Mouse (Mus musculus): ENCODE data around the gene Ugt1a1.
A peak's percentile ranks its signal among the peaks of the same experiment; 100 is the strongest.
"Not testable (repeated sequence)": the region's sequence is repeated elsewhere in the genome, so short reads cannot be mapped to it uniquely, and the experiment has no call there.

The Ugt1a1 gene

DNA sequence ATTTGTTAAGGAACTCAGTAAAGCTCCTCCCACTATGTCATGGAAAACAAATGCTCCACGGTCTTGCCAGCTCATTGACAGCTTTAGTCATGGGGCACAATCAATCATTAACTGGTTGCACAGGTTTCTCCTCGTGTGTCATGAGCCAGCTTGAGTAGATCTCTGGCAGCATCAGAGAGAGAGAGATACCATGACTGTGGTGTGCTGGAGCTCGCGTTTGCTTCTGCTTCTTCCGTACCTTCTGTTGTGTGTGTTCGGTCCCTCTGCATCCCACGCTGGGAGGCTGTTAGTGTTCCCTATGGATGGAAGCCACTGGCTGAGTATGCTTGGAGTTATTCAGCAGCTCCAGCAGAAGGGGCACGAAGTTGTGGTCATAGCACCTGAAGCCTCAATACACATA lies at the start of gene Ugt1a1:
Ugt1a1 (plus strand) TSS at position 148 of the 400 bp plus-strand sequence.
- no peak for DNase-seq

DNA sequence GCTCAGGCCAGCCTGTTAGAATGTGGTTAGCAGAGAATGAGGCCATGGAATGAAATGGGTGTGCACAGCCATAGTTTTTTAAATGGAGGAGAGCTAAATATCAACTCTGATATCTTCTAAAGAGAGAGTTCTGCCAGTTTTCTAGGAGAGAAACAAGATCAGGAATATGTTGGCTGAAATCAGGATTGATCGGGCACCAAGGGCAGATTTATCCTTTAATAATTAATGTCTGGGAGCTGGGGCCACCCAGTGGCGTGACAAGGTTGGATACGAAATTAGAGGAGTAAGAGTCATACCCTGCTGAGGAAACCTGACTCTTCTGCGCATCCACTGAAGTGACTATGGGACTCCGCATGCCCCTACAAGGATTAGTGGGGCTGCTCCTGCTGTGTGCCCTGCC lies 46.0 kb upstream of the Ugt1a1 start, which contains the start of gene Ugt1a5:
Ugt1a5 (plus strand) TSS at position 302 of the 400 bp plus-strand sequence.
- DNase-seq: no peak

DNA sequence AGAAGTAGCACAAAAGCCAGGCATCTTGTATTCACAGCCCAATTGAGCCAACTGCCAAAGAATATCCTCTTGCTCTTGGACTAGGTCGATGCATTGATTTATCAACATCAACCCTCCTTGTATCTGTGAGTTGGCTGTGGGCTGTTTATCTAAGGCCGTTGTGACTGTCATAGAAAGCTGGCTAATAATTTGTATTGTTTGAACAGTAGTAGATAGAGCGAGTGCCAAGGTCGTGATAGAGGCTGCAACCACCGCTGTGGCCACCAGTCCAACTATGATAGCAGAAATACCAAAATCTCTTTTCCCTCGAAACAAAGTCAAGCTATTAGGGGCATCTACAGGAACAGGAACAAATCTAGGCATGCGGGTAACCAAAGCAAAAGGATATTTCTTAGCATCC lies 39.6 kb upstream of the Ugt1a1 start:
- not testable (repeated sequence) for DNase-seq

DNA sequence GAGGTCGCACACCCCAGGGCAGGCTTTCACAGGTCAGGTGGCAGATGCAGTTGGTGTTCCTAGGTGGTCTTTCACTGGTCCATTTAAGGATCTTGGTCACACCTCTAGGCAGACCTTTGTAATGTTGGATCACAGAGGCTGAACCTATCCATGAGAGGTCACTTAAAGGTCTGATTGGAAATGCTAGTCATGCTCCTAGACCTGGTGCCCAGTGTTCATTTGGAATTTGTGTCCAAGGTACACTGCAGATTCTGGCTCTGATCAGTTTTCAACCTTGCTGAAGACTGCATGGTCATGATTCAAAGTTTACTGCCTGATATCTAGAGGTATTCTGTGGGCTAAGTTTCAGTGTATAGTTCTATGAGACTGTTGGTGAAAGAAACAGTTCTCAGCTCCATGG lies 32.1 kb upstream of the Ugt1a1 start:
- no peak for DNase-seq

DNA sequence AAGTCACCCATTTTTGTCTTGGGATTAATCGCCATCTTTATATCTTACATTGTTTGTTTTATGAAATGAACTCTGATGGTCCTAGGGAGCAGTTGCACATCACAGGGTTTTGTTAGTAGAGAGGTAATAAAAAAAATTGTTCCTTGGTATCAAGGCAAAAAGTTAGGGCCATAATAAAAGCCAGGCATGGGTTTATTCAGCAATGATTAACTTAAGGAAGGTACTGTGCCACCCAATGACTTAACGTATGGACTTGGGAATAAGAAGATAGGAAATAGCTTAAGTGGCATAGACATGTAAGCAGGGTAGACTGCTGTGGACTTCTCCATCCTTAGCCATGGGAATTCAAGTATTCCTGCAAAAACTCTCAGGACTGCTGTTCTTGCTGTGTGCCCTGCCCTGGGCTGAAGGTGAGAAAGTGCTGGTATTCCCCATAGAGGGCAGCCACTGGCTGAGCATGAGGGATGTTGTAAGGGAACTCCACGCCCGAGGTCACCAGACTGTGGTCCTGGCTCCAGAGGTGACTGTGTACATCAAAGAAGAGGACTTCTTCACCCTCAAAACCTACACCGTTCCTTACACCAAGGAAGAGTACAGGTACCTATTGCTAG lies 25.3 kb upstream of the Ugt1a1 start:
- no peak for DNase-seq

DNA sequence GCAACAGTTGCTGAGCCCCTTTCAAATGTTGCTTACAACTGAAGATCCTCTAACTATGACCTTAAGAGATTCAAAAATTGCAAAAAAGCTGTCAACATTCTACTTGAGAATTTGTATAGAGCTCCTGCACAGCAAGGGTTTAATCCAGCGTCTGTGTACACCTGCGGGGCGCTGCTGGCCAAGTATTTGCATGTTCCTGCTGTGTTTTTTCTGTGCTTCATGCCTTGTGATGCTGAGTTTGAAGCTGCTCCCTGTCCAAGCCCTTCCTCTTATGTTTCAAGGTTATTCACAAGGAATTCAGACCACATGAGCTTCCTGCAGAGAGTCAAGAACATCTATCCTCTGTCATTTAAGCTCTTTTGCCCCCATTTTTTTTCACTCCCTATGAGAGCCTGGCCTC lies 19.6 kb upstream of the Ugt1a1 start:
- no peak for DNase-seq

DNA sequence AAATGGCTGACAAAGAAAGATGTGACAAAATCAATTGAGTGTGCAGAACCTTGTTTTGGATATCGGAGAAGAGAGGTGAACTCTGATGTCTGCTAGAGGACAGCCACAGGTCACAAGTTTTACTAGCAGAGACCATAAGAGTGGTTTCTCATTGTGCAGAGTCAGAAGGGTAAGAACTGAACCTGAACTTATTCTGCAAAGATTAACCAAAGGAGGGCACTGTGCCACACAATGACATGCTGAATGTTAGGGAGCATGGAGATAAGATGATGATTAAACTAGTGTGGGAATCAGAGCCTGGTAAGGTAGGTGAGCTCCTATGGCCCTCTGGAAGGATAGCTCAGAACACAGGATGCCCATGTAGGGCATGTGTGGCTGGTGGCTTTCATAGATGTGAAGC lies 16.1 kb upstream of the Ugt1a1 start:
- no peak for DNase-seq

DNA sequence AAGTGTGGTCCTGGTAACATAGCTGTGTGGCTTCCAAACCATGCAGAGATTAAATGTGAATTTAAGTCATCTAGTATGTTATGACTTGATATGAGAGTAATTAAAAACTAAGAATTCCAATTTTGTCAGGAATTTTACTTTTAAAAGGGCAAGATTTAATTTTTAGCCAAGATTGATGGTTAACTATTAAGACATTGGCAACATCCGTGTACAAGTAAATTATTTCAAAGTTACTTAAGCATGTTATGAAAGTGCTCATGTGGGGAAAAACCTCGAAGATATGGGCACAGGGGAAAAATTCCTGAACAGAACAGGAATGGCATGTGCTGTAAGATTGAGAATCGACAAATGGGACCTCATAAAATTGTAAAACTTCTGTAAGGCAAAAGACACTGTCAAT lies 14.3 kb upstream of the Ugt1a1 start:
- DNase-seq: no peak

DNA sequence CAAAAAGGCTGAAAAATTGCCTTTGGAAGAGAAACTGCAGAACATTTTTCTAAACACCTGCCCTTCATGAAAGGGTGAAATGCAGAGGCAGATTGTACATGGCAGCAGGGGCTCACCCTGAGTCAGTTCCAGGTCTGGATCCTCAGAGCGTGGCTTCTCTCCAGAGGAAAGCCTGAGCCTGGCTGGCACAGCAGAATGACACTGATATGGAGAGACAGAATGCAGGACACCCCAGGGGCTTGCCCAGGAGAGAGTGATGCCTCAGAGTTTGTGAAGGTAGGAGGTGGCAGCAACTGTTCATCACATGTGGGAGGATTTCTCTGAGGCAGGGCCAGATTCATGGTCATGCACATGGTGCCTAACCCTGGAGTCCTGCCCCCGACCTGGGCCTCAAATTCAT lies 11.8 kb upstream of the Ugt1a1 start:
- no peak for DNase-seq

DNA sequence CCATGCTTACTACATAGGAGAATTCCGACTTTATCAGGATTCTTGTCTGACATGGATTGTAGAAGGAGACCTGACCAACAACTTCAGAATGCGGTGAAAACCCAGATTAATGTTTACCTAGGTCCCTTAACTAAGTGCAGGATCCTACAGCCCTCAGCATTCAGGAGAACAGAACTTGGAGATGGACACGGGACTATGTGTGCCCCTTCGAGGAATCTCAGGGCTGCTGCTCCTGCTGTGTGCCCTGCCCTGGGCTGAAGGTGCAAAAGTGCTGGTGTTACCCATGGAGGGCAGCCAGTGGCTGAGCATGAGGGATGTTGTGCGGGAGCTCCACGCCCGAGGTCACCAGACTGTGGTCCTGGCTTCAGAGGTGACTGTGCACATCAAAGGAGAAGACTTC lies 11.3 kb upstream of the Ugt1a1 start, which contains the start of gene Ugt1a2:
Ugt1a2 (plus strand) TSS at position 146 of the 400 bp plus-strand sequence.
- no peak for DNase-seq

DNA sequence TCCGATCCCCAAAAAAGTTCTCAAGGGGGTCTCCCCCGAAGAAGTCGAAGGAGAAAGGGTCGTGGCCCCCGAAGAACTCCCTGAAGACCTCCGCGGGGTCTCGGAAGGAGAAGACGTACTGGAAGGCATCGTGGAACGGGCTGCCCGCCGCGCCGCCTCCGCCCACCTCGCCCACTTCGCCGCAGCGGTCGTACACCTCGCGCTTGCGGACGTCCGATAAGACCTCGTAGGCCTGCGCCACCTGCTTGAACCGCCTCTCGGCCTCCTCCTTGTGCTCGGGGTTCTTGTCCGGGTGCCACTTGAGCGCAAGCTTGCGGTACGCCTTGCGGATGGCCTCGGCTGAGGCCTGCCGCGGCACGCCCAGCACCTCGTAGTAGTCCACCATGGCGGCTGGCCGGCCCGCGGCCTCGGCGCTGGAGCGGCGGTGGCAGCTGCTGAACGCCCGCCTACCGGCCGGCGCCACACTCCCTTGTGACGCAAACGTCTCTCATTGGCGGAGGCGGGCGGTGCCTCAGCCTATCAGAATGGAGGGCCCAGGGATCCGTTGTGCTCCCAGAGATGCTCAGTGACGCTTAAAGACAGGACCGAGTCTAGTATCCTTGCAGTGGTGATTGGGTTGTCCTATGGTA lies 6.4 kb upstream of the Ugt1a1 start, which contains the start of gene Dnajb3:
Dnajb3 (minus strand) TSS at position 489 of the 629 bp plus-strand sequence.
- peak; percentile 89 for DNase-seq

DNA sequence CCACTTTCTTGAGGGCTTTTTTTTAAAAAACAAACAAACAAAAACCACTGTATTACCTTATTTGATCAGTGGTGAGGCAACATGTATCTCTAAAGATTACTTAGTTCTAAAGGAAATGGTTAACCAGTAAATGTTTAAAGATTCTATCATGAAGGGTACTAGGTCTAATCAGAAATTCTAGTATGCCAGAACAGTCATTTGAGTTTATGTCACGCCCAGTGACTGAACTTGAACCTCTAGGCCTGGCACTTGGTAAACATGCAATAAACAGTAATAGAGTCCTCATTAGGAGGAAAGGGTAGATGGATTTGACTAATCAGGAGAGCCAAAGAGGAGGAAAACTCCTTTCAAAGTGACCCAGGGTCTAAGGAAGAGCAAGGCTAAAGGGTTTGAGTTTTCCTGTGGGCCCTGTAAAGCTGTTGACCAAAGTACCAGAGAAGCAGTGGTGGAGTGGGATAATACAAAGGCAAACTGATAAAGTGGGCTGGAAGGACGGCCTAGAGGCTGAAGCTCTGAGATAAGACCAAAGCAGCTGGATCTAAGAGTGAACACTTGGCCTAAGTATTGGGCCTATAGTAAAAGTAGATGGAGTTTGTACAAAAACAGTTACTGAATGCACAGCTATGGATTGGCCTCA lies 4.8 kb upstream of the Ugt1a1 start:
- no peak for DNase-seq

DNA sequence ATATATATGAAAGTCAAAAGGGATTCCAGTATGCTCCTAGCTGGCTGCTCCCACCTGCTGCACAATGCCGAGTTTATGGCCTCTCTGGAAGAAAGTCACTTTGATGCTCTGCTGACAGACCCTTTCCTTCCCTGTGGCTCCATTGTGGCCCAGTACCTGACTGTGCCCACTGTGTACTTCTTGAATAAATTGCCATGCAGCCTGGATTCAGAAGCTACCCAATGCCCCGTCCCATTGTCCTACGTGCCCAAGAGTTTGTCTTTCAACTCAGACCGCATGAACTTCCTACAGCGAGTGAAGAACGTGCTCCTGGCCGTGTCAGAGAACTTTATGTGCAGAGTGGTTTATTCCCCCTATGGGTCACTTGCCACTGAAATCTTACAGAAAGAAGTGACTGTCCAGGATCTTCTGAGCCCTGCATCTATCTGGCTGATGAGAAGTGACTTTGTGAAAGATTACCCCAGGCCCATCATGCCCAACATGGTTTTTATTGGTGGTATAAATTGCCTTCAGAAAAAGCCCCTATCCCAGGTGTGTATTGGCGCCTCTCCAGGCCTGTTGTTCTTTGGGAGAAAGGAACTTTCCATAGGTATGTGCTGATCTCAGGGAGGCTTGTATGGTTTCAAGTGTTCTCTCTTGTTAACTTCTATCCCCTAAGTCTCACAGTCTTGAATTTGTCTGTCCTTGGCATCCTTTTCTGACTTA lies 734 bp downstream of the Ugt1a1 start:
- no peak for DNase-seq

DNA sequence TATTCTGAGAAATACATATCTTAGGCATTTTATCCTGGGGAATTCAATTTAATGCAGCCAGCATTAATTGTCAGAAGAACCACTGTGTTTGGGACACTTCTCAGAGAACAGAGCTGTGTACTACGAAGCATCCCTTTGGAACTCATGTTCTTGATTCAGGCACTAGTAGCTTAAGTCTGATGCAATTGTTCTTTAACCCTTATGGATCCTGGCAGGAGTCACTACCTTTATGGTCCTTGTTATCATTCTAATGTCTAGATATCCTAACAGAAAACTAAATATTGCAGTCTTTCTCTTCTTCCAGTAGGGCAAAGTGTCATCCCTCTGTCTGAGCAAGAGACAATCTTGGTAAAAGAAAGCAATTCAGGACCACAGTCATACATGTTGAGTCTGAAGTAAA lies 1.3 kb downstream of the Ugt1a1 start:
- DNase-seq: no peak

DNA sequence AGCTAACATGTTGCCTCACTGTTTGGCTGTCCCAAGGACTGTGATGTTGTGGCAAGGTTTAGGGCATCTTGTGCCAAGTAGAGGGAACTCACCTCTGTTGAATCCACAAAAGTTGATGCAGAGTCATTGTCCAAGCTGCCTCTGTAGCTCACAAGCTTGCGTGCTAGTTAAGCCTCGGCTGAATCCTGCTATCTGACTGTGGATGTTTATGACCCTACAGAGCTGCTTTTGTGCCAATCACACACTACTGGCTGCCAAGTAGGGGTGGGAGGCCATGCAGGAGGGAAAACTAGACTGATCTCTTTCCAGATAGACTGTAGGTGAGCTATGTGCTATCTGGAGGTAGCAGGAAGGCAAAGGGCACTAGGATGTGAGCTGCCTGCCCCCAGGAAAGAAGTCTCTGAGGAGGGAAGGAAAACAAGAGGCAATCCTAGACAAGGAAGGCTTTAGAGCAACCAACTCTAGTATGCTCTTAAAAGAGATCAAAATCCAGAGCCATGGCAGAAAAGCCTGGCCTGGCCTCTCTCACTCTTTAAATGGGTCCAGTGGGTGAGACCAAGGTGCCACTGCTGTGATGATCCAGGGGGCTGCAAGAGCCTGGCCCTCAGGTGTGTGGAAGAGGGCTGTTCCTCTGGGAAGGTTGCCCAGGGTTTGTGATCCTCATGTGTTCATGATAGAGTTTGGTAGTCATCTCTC lies 2.2 kb downstream of the Ugt1a1 start:
- DNase-seq: no peak

DNA sequence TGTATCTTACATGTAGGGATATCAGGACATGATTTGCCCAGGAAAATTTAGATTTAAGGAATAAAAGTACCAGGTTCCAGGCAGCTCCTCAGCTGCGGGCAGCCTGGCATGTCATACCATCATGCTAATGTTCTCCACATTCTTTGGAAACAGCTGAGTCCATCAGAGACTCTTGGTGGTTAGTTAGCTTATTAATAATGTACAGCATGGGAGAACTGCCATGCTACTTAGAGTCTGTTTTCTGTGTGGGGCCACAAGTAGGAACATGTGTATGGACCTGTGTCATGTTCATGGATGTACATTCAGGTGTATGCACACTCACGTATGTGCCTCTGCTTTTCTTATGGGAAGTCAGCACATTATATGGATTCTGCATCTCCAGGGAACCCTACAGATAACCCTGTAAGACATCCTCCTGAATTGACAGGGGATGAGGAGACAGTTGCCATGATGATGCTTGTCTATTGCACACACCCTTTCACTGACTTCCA lies 2.7 kb downstream of the Ugt1a1 start:
- DNase-seq: no peak

DNA sequence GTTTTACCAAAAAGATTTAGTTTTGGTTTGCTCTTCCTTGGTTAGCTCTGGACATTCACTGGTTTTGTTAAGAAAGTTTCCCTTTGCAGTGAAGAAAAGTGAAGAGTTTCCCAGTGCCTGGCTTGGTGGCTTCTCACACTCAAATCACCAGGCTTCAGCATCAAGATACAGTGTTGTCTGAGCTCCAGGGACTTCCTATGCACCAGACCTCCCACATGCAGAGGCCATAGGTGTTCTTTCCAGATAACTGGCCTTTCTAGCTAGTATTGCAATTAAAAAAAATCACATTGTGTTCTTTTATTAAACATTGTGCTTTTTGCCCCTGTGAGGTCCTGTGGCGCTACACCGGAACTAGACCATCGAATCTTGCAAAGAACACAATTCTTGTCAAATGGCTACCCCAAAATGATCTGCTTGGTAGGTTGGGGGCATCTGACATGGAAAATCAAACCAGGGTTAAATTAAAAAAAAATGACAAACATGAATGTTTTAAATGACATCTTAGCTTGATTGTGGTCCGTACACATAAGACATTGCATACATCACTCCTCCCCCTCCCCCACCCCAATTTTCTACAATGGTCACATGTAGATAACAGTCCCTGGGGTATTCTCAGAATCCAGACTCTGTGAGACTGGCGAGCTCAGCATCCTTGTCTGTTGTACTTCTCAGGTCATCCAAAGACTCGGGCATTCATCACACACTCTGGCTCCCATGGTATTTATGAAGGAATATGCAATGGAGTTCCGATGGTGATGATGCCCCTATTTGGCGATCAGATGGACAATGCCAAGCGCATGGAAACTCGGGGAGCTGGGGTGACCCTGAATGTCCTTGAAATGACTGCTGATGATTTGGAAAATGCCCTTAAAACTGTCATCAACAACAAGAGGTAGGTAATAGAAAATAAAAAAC lies 4.0 kb downstream of the Ugt1a1 start:
- DNase-seq: no peak

DNA sequence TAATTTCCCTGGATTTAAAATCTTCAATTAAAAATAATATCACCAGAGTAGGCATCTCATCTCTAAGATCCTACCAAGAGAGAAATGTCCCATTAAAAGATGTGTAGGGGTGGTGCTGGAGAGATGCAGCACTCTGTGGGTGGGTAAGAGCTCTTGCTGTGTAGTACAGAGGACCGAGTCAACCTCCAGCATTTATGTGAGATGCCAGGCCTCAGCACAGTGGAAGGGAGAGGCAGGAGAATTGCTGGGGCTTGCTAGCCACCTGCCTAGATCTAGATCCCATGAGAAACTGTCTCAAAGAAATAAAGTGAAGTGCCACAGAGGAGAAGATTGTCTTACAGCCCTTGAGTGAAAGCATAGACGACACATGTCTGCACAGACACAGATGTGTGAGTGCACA lies 4.8 kb downstream of the Ugt1a1 start:
- DNase-seq: no peak

DNA sequence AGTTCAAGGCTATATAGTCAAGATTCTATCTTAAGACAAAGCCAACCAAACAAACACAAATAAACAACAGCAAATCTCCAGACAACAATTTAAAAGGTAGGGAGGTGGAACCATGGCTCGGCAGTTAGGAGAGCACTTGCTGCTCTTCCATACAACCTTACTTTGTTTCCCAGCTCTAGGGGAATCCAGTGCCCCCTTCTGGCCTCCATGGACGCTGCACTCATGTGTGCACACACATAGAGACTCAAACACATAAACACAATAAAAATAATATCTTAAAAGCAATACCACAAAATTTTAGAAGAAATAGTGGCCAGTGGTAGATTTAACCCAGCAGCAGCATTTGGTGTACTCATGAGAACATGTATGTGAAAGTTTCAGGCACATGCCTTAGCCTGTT lies 5.4 kb downstream of the Ugt1a1 start:
- no peak for DNase-seq

DNA sequence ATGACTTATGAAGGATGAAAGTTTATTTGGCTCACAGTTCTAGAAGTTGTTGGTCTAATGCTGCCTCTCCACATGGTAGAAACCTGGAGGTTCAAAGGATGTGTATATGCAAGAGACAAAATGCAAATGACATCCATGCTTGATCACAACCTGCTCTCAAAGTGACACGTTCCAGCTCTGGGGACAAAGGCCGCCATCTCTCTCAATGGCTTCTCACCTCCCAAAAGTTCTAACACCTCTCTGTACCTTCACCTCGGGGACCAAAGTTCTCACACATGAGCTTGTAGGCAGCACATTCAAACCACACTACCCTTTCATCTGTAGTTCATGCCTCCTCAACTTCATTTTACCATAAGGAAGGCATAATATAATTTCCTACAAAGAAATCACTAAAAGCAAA lies 5.8 kb downstream of the Ugt1a1 start:
- DNase-seq: no peak

DNA sequence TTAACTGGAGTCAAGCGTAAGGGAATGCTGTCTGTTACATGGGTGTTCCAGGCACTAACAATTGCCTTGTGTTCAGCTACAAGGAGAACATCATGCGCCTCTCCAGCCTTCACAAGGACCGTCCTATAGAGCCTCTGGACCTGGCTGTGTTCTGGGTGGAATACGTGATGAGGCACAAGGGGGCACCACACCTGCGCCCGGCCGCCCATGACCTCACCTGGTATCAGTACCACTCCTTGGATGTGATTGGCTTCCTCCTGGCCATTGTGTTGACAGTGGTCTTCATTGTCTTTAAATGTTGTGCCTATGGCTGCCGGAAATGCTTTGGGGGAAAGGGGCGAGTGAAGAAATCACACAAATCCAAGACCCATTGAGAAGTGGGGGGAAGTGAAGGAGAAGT lies 6.3 kb downstream of the Ugt1a1 start:
- no peak for DNase-seq

DNA sequence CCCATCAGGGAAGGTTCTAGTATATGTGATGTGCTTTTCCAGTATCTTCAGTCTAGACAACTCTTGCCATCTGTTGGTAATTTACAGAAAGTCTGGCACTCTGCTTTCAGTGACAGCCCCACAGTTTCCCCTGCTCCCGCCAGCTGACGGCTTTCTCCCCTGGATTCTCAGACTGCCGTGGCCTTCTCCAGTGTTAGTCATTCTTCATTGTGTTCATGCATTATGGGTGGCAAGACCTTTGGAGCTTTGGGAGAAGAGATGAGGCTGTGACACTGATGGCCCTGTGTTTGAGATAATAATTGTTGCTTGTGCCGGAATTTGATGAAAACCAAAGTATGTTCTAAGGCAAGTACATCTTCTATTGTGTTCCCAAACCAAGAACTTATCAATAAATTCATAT lies 6.8 kb downstream of the Ugt1a1 start:
- DNase-seq: no peak

Measured in layer of hippocampus, adult 9-11 months (tissue).